Comparison of ENCODE assay signal across 1 mouse cellular context in the genomic region with DNA sequence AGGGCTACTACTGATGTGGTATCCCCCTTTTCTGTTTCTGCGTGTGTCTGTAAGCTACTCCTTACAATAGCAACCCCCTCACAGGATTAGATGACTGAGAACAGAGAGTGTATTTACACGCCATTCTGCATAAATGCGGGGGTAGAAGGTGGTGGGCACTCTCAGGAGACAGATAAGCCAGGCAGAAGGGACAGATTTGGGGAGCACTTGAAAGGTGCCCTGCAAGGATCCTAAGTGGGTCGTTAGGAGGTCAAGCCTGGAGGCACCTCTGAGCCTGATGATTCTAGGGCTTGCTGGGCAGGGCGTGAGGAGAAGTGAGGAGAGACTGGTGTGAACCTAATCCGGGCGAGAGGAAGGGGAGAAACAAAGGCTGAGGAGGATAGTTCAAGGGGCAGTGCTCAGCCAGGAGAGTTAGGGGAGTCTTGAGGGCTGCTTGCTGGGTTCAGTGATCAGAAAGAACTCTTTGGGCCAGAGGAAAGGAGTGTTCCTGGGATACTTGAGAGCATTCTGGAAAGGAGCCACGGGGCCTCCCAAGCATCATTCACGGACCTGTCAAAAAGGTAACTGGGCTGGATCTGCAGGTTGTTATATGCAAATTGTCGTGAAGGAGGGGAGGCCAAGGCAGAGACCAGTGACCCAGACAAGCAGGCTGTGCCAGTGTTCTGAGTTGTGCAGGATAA.
TF ChIP-seq lines count a peak whose summit lies in the region.

No protein-coding gene starts in this region.

TF ChIP-seq in CH12.LX, 34 proteins besides CTCF, POLR2A, EP300 and RAD21:
- TF ChIP-seq JUND (conservative IDR thresholded peaks at IDR 0.05; ENCODE audit: low read depth, low read length) (no peak), SIN3A (IDR thresholded peaks at IDR 0.05; ENCODE audit: low read length) (0 out of 2 replicates have a peak, but pooled peaks have one; percentile 55)
TF ChIP-seq in CH12.LX: peak in this region for 1.
